In genomic region chr10:67657305-67657704, GRCm38 (mm10) we compare ENCODE assay signal across 23 mouse cellular contexts.
DNase-seq lines count a peak whose midpoint lies in the region; ATAC-seq lines count a peak whose summit lies in the region.
"Had no signal": no experiment of that assay in that cellular context is flagged by ENCODE, and none has a peak within 500 bp of the region (broad histone marks: within the 10 kb centered on the region; RNA-seq: fewer than 3 reads in every experiment).

No protein-coding gene starts in this region.

- DNase-seq in CD4-positive helper T cell, adult 2 months (ENCODE audit: low read depth, low spot score): peak; percentile 47
- no peak for DNase-seq in spleen, postnatal 4 days (ENCODE audit: low spot score in 2 of 2)
- DNase-seq in frontal cortex, postnatal 10 days (ENCODE audit: low spot score in 2 of 2): no peak
- DNase-seq in layer of hippocampus, adult 8-10 months (ENCODE audit: low spot score in 2 of 2): no peak
- no peak for DNase-seq in cerebellum, adult 8-10 months
- DNase-seq: adrenal gland, adult 8-10 months; adrenal gland, postnatal 25 days; B cell, adult 2 months; cerebellum, adult 18-20 months; cerebellum, adult 9-11 months; cerebellum, postnatal 25 days; forebrain, postnatal 0 days; gastrocnemius, postnatal 25 days; heart, adult 18-20 months; heart, postnatal 14 days; heart, postnatal 4 days; kidney, adult 11 months had no signal

- ATAC-seq in CD4-positive, CD25-positive, alpha-beta regulatory T cell, adult 4 months: peak; percentile 47
- ATAC-seq in granulocyte monocyte progenitor cell, adult 5-6 weeks (replicated peaks; ENCODE audit: poor library complexity, severe bottlenecking): peak; percentile 62
- peak; percentile 41; the same call in 1 of the 2 replicates for ATAC-seq in megakaryocyte, adult 5-6 weeks (ENCODE audit: poor library complexity, severe bottlenecking)
- ATAC-seq: forebrain, embryonic 14.5 days; forebrain, postnatal 0 days; hindbrain, postnatal 0 days; intestine, embryonic 15.5 days had no signal
